15 mouse cellular contexts compared by ENCODE assay signal in the genomic region with DNA sequence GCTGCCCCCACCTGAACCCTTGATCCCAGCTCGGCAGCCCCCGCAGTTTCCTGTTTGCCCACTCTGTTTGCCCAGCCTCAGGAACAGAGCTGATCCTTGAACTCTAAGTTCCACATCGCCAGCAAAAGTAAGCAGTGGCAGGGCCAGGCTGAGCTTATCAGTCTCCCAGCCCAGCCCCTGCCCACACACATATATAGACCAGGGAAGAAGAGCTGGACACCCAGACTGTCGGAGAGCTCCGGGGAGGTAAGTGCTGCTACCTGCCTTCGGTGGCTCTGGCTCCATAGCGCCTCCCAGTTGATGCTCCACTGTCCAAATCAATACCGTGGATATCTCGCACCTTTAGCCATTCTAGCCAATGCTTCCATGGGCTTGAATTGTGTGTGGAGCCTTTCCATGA. TPM values are rescaled to one million over a fixed set of nuclear protein-coding genes. Genes with fewer than 3 reads are reported as not detected.
DNase-seq lines count a peak whose midpoint lies in the region; ATAC-seq lines count a peak whose summit lies in the region.
"Had no signal": no experiment of that assay in that cellular context is flagged by ENCODE, and none has a peak within 500 bp of the region (broad histone marks: within the 10 kb centered on the region; RNA-seq: fewer than 3 reads in every experiment).

Gene Apoa1 (plus strand): TSS at position 90 of the 400 bp plus-strand sequence.

- no peak for DNase-seq in heart, adult 8-10 months (ENCODE audit: low spot score)
- no peak for DNase-seq in testis, postnatal 14 days (ENCODE audit: low spot score)
- DNase-seq in left cerebral cortex, adult 9 months (ENCODE audit: low spot score in 2 of 2) = no peak
- DNase-seq: cerebellum, postnatal 25 days; forebrain, postnatal 0 days; kidney, adult 18-20 months; lung, postnatal 36 days; midbrain, embryonic 14.5 days had no signal

- H3K4me1 ChIP-seq in heart, embryonic 13.5 days = peaks cover 13% of the 10 kb centered on the region
- H3K4me1 ChIP-seq in embryonic facial prominence, embryonic 15.5 days = peaks cover 13% of the 10 kb centered on the region
- peaks cover 15% of the 10 kb centered on the region for H3K4me1 ChIP-seq in limb, embryonic 15.5 days
- H3K4me1 ChIP-seq in stomach, embryonic 14.5 days (ENCODE audit: control insufficient read depth, insufficient read depth, low read length) = peaks cover 6% of the 10 kb centered on the region; the same call in 1 of the 2 replicates

- H3K27ac ChIP-seq in heart, embryonic 13.5 days (replicated peaks) = no peak within 1 kb of the TSS
- H3K27ac ChIP-seq in embryonic facial prominence, embryonic 15.5 days (replicated peaks) = no peak within 1 kb of the TSS
- H3K27ac ChIP-seq in limb, embryonic 15.5 days = no peak within 1 kb of the TSS
- no peak within 1 kb of the TSS; the same call in 1 of the 2 replicates for H3K27ac ChIP-seq in stomach, embryonic 14.5 days (ENCODE audit: low read length)

- H3K9me3 ChIP-seq in heart, embryonic 13.5 days = no peaks in the 10 kb centered on the region
- H3K9me3 ChIP-seq in embryonic facial prominence, embryonic 15.5 days (replicated peaks) = no peaks in the 10 kb centered on the region
- no peaks in the 10 kb centered on the region for H3K9me3 ChIP-seq in limb, embryonic 15.5 days
- H3K9me3 ChIP-seq in stomach, embryonic 14.5 days (ENCODE audit: control insufficient read depth, low read depth, low read length) = no peaks in the 10 kb centered on the region

- H3K36me3 ChIP-seq in heart, embryonic 13.5 days = peaks cover 2% of the 10 kb centered on the region; the same call in 1 of the 2 replicates
- H3K36me3 ChIP-seq in embryonic facial prominence, embryonic 15.5 days = no peaks in the 10 kb centered on the region
- H3K36me3 ChIP-seq in limb, embryonic 15.5 days = no peaks in the 10 kb centered on the region
- H3K36me3 ChIP-seq in stomach, embryonic 14.5 days (ENCODE audit: control insufficient read depth, insufficient read depth, low read length) = peaks cover 2% of the 10 kb centered on the region; the same call in 1 of the 2 replicates

- peaks cover 31% of the 10 kb centered on the region for H3K27me3 ChIP-seq in heart, embryonic 13.5 days (replicated peaks)
- no peaks in the 10 kb centered on the region for H3K27me3 ChIP-seq in embryonic facial prominence, embryonic 15.5 days
- H3K27me3 ChIP-seq in limb, embryonic 15.5 days = no peaks in the 10 kb centered on the region; the same call in 1 of the 2 replicates
- no peaks in the 10 kb centered on the region for H3K27me3 ChIP-seq in stomach, embryonic 14.5 days (ENCODE audit: control insufficient read depth, insufficient read depth, low read length)

- no peak for ATAC-seq in heart, embryonic 13.5 days (ENCODE audit: extremely low read depth, insufficient number of reproducible peaks, low FRiP score, low TSS enrichment)
- ATAC-seq in embryonic facial prominence, embryonic 15.5 days (ENCODE audit: insufficient number of reproducible peaks, low FRiP score, low TSS enrichment, low read depth) = no peak
- ATAC-seq in limb, embryonic 15.5 days (ENCODE audit: insufficient number of reproducible peaks, low FRiP score, low TSS enrichment, low read depth) = no peak
- peak; percentile 11; the same call in 1 of the 2 replicates for ATAC-seq in stomach, embryonic 14.5 days (ENCODE audit: insufficient number of reproducible peaks, insufficient read depth, low FRiP score, low read depth)
- ATAC-seq: forebrain, postnatal 0 days had no signal

- 35% methylated on average over 9 of the region's 9 CpGs for WGBS in heart, embryonic 13.5 days
- 62% methylated on average over 9 of the region's 9 CpGs for WGBS in embryonic facial prominence, embryonic 15.5 days
- WGBS in limb, embryonic 15.5 days = 73% methylated on average over 9 of the region's 9 CpGs
- 52% methylated on average over 9 of the region's 9 CpGs for WGBS in stomach, embryonic 14.5 days

- no peak within 1 kb of the TSS for H3K4me2 ChIP-seq in heart, embryonic 13.5 days
- peak within 1 kb of the TSS; percentile 90; the same call in 1 of the 2 replicates for H3K4me2 ChIP-seq in embryonic facial prominence, embryonic 15.5 days (replicated peaks)
- H3K4me2 ChIP-seq in limb, embryonic 15.5 days = peak within 1 kb of the TSS; percentile 88; the same call in 1 of the 2 replicates
- H3K4me2 ChIP-seq in stomach, embryonic 14.5 days (replicated peaks; ENCODE audit: low read depth, low read length) = no peak within 1 kb of the TSS

- H3K4me3 ChIP-seq in heart, embryonic 13.5 days = no peak within 1 kb of the TSS
- no peak within 1 kb of the TSS for H3K4me3 ChIP-seq in embryonic facial prominence, embryonic 15.5 days (replicated peaks)
- no peak within 1 kb of the TSS for H3K4me3 ChIP-seq in limb, embryonic 15.5 days
- H3K4me3 ChIP-seq in stomach, embryonic 14.5 days (ENCODE audit: low read depth, low read length) = no peak within 1 kb of the TSS

- no peak within 1 kb of the TSS for H3K9ac ChIP-seq in heart, embryonic 13.5 days
- H3K9ac ChIP-seq in embryonic facial prominence, embryonic 15.5 days = no peak within 1 kb of the TSS
- no peak within 1 kb of the TSS for H3K9ac ChIP-seq in limb, embryonic 15.5 days
- no peak within 1 kb of the TSS for H3K9ac ChIP-seq in stomach, embryonic 14.5 days (replicated peaks; ENCODE audit: low read depth, low read length)

RNA-seq across cellular contexts. Expression of gene Apoa1, which starts in this region (rescaled TPM):
- 11.2 and 68.6 TPM in 2 replicates for polyA plus RNA-seq in heart, embryonic 13.5 days (2015; fragmentation: Nextera tagmentation; extraction: Ambion mirVana)
- not detected for total RNA-seq in heart, adult 8-10 months (2022)
- polyA plus RNA-seq in embryonic facial prominence, embryonic 15.5 days (2015; fragmentation: Nextera tagmentation; extraction: Ambion mirVana) = 1.2 and 2.1 TPM in 2 replicates
- polyA plus RNA-seq in limb, embryonic 15.5 days (2015; fragmentation: Nextera tagmentation; extraction: Ambion mirVana) = 4.1 and 14.1 TPM in 2 replicates
- polyA plus RNA-seq in stomach, embryonic 14.5 days (2014; fragmentation: Nextera tagmentation; extraction: Ambion mirVana) = 70.2 and 73.0 TPM in 2 replicates
- total RNA-seq: CH12.LX; hematopoietic stem cell, adult 5-6 weeks; layer of hippocampus, adult 2 months had no signal

Comparison
In these comparisons a context has a peak if more than half of its experiments do, and no peak if none do; other contexts are left out.
1. H3K4me2 ChIP-seq: peak in embryonic facial prominence, embryonic 15.5 days (single experiment) and limb, embryonic 15.5 days (single experiment); none in heart, embryonic 13.5 days (single experiment) and stomach, embryonic 14.5 days (single experiment).